Mouse (Mus musculus) embryonic facial prominence, embryonic 14.5 days (tissue): ENCODE data around the gene Jhy. TPM values are rescaled to one million over a fixed set of nuclear protein-coding genes. Genes with fewer than 3 reads are reported as not detected.

Source experiments
- ATAC-seq: fragments of 200-750 bp; cut with Nextera tagmentation; 2 replicates; pipeline ENCODE4 v1.8.0; 2017; ENCODE audit warnings: low read depth, moderate number of reproducible peaks, moderate TSS enrichment
- DNase-seq: peaks from one replicate; pipeline ENCODE4 v3.0.0-alpha.2; 2015; ENCODE audit warnings: low spot score
- H3K27ac ChIP-seq: fragments of 300-500 bp; sonication (generic); replicated peaks from 2 replicates; pipeline ENCODE4 v1.5.1; 2014; ENCODE audit warnings: low read depth, mild to moderate bottlenecking, low read length, moderate library complexity
- H3K27me3 ChIP-seq: fragments of 300-500 bp; sonication (generic); replicated peaks from 2 replicates; pipeline ENCODE4 v1.6.1; 2014; ENCODE audit warnings: low read length; ENCODE audit not compliant: control insufficient read depth, insufficient read depth
- H3K36me3 ChIP-seq: fragments of 300-500 bp; sonication (generic); 2 replicates; pipeline ENCODE4 v1.6.1; 2014; ENCODE audit warnings: low read length, mixed read lengths; ENCODE audit not compliant: control insufficient read depth, insufficient read depth
- H3K4me1 ChIP-seq: fragments of 300-500 bp; sonication (generic); 2 replicates; pipeline ENCODE4 v1.6.1; 2014; ENCODE audit warnings: antibody characterized with exemption, low read length; ENCODE audit not compliant: control insufficient read depth, insufficient read depth
- H3K4me2 ChIP-seq: fragments of 300-500 bp; sonication (generic); 2 replicates; pipeline ENCODE4 v1.6.1; 2014; ENCODE audit warnings: low read depth, mild to moderate bottlenecking, low read length, moderate library complexity, mixed read lengths
- H3K4me3 ChIP-seq: fragments of 300-500 bp; sonication (generic); 2 replicates; pipeline ENCODE4 v1.5.1; 2014; ENCODE audit warnings: low read depth, mild to moderate bottlenecking, low read length
- H3K9ac ChIP-seq: fragments of 300-500 bp; sonication (generic); 2 replicates; pipeline ENCODE4 v1.6.1; 2014; ENCODE audit warnings: low read depth, mild to moderate bottlenecking, low read length, moderate library complexity, mixed read lengths
- H3K9me3 ChIP-seq: fragments of 300-500 bp; sonication (generic); 2 replicates; pipeline ENCODE4 v1.6.1; 2016; ENCODE audit warnings: low read length; ENCODE audit not compliant: control insufficient read depth
- WGBS: fragments of 180-500 bp; shearing (Covaris S2); extraction: QIAGEN DNeasy Blood & Tissue Kit; methylation state at CpG from one replicate; pipeline ENCODE4 v1.1.7; 2014; 5-methylcytosine and 5-hydroxymethylcytosine counted together
- polyA plus RNA-seq: library from polyadenylated mRNA; unstranded; fragments of >200 nt; fragmentation: Nextera tagmentation; extraction: Ambion mirVana; gene quantifications from 2 replicates; pipeline ENCODE4 v1.2.1, GENCODE M21; 2014

Jhy gene
- polyA plus RNA-seq = 0.10 and 0.31 TPM in 2 replicates

GRCm38 (mm10) chr9:40963586-40964417, at the start of gene Jhy:
Jhy (minus strand) TSS chr9:40964118.
- 1% methylated on average over 35 of the region's 51 CpGs for WGBS
- peak; percentile 7 for DNase-seq

GRCm38 (mm10) chr9:41012456-41012855, 48.5 kb upstream of the Jhy start:
- no peak overlapping the region for H3K27ac ChIP-seq
- no peak for ATAC-seq

More at GRCm38 (mm10) chr9:40963586-40964417, at the start of gene Jhy:
- peak; percentile 30; the same call in 1 of the 2 replicates for ATAC-seq
- Histone ChIP-seq H3K9ac (peak within 1 kb of the TSS; percentile 54), H3K4me3 (peak within 1 kb of the TSS; percentile 44), H3K4me1 (no peaks in the 10 kb centered on the region; the same call in 1 of the 2 replicates), H3K4me2 (peak within 1 kb of the TSS; percentile 87), H3K27me3 (peaks cover 28% of the 10 kb centered on the region), H3K36me3 (no peaks in the 10 kb centered on the region), H3K27ac (no peak within 1 kb of the TSS), H3K9me3 (no peaks in the 10 kb centered on the region)

GRCm38 (mm10) chr9:41011512-41012436, 47.9 kb upstream of the Jhy start:
- Histone ChIP-seq H3K27ac (no peak overlapping the region), H3K9ac (no peak overlapping the region), H3K4me1 (no peaks in the 10 kb centered on the region), H3K4me3 (no peak overlapping the region), H3K27me3 (no peaks in the 10 kb centered on the region), H3K4me2 (no peak overlapping the region), H3K9me3 (no peaks in the 10 kb centered on the region), H3K36me3 (no peaks in the 10 kb centered on the region)
- ATAC-seq (no peak), DNase-seq (no peak)
- WGBS = 67% methylated on average over 13 of the region's 13 CpGs

More at GRCm38 (mm10) chr9:41012456-41012855, 48.5 kb upstream of the Jhy start:
- Histone ChIP-seq H3K4me1 (no peaks in the 10 kb centered on the region), H3K9ac (no peak overlapping the region), H3K4me3 (no peak overlapping the region), H3K36me3 (no peaks in the 10 kb centered on the region), H3K4me2 (no peak overlapping the region), H3K9me3 (no peaks in the 10 kb centered on the region), H3K27me3 (no peaks in the 10 kb centered on the region)
- WGBS = 85% methylated on average over 5 of the region's 5 CpGs
- DNase-seq = no peak

- H3K9ac ChIP-seq = no peak overlapping the region
- ATAC-seq (no peak), DNase-seq (no peak)
- H3K27ac ChIP-seq = no peak overlapping the region
- no peaks in the 10 kb centered on the region for H3K4me1 ChIP-seq
- no peaks in the 10 kb centered on the region for H3K27me3 ChIP-seq
- WGBS = 15% methylated on average over 1 of the region's 1 CpGs
- no peak overlapping the region for H3K4me2 ChIP-seq
- no peak overlapping the region for H3K4me3 ChIP-seq
- no peaks in the 10 kb centered on the region for H3K36me3 ChIP-seq
- no peaks in the 10 kb centered on the region for H3K9me3 ChIP-seq
Observed at GRCm38 (mm10) chr9:41007785-41008184, 43.9 kb upstream of the Jhy start.

- Histone ChIP-seq H3K27ac (no peak within 1 kb of the TSS), H3K4me3 (no peak within 1 kb of the TSS), H3K36me3 (no peaks in the 10 kb centered on the region), H3K4me1 (peaks cover 4% of the 10 kb centered on the region; the same call in 1 of the 2 replicates), H3K27me3 (no peaks in the 10 kb centered on the region), H3K9me3 (no peaks in the 10 kb centered on the region), H3K9ac (no peak within 1 kb of the TSS), H3K4me2 (no peak within 1 kb of the TSS)
- DNase-seq = no peak
- 59% methylated on average over 4 of the region's 4 CpGs for WGBS
- ATAC-seq = no peak
Observed at GRCm38 (mm10) chr9:41004415-41004814, 40.5 kb upstream of the Jhy start, which contains the start of gene Crtam. Crtam (minus strand) TSS chr9:41004628.

GRCm38 (mm10) chr9:40997116-40997779, 33.3 kb upstream of the Jhy start:
- ATAC-seq (no peak), DNase-seq (no peak)
- no peak overlapping the region for H3K4me2 ChIP-seq
- H3K4me3 ChIP-seq = no peak overlapping the region
- H3K27me3 ChIP-seq = no peaks in the 10 kb centered on the region
- no peak overlapping the region for H3K27ac ChIP-seq
- no peaks in the 10 kb centered on the region for H3K9me3 ChIP-seq
- no peak overlapping the region for H3K9ac ChIP-seq
- peaks cover 4% of the 10 kb centered on the region; the same call in 1 of the 2 replicates for H3K4me1 ChIP-seq
- WGBS = 88% methylated on average over 7 of the region's 7 CpGs
- no peaks in the 10 kb centered on the region for H3K36me3 ChIP-seq

- DNase-seq (no peak), ATAC-seq (no peak)
- H3K36me3 ChIP-seq = no peaks in the 10 kb centered on the region
- H3K9me3 ChIP-seq = no peaks in the 10 kb centered on the region
- no peaks in the 10 kb centered on the region for H3K27me3 ChIP-seq
- no peak overlapping the region for H3K9ac ChIP-seq
- no peak overlapping the region for H3K4me3 ChIP-seq
- H3K27ac ChIP-seq = no peak overlapping the region
- 65% methylated on average over 5 of the region's 5 CpGs for WGBS
- H3K4me2 ChIP-seq = no peak overlapping the region
- no peaks in the 10 kb centered on the region for H3K4me1 ChIP-seq
Observed at GRCm38 (mm10) chr9:40994075-40994474, 30.2 kb upstream of the Jhy start.

GRCm38 (mm10) chr9:40991511-40991910, 27.6 kb upstream of the Jhy start:
- no peaks in the 10 kb centered on the region for H3K4me1 ChIP-seq
- H3K27me3 ChIP-seq = no peaks in the 10 kb centered on the region
- ATAC-seq (no peak), DNase-seq (no peak)
- WGBS = 71% methylated on average over 6 of the region's 6 CpGs
- H3K9ac ChIP-seq = no peak overlapping the region
- H3K9me3 ChIP-seq = no peaks in the 10 kb centered on the region
- H3K36me3 ChIP-seq = no peaks in the 10 kb centered on the region
- no peak overlapping the region for H3K4me3 ChIP-seq
- H3K4me2 ChIP-seq = no peak overlapping the region
- no peak overlapping the region for H3K27ac ChIP-seq
